ENCODE assay signal across 21 mouse cellular contexts in genomic region chr11:97530961-97531360, GRCm38 (mm10). TPM values are rescaled to one million over a fixed set of nuclear protein-coding genes. Genes with fewer than 3 reads are reported as not detected.
A peak's percentile ranks its signal among the peaks of the same experiment; 100 is the strongest.
DNase-seq lines count a peak whose midpoint lies in the region; ATAC-seq and TF ChIP-seq lines count a peak whose summit lies in the region.
"Had no signal": no experiment of that assay in that cellular context is flagged by ENCODE, and none has a peak within 500 bp of the region (broad histone marks: within the 10 kb centered on the region; RNA-seq: fewer than 3 reads in every experiment).

No protein-coding gene starts in this region.

- no peaks in the 10 kb centered on the region for H3K9me3 ChIP-seq in forebrain, embryonic 15.5 days
- no peaks in the 10 kb centered on the region for H3K9me3 ChIP-seq in forebrain, postnatal 0 days (ENCODE audit: low read length)
- no peaks in the 10 kb centered on the region for H3K9me3 ChIP-seq in heart, embryonic 10.5 days
- H3K9me3 ChIP-seq: limb, embryonic 10.5 days; stomach, embryonic 15.5 days had no signal

- TF ChIP-seq CTCF in forebrain, postnatal 0 days (IDR thresholded peaks at IDR 0.05; ENCODE audit: low read depth), result no peak

- ATAC-seq in forebrain, embryonic 15.5 days (replicated peaks), result no peak
- ATAC-seq in forebrain, postnatal 0 days, result no peak

- peaks cover 28% of the 10 kb centered on the region for H3K36me3 ChIP-seq in forebrain, embryonic 15.5 days
- H3K36me3 ChIP-seq in forebrain, postnatal 0 days (ENCODE audit: insufficient read depth), result peaks cover 58% of the 10 kb centered on the region
- no peaks in the 10 kb centered on the region for H3K36me3 ChIP-seq in heart, embryonic 10.5 days
- H3K36me3 ChIP-seq: limb, embryonic 10.5 days; stomach, embryonic 15.5 days had no signal

- DNase-seq in cerebellum, adult 11-12 months, result peak; percentile 55
- DNase-seq in cerebellum, adult 9-11 months, result no peak
- no peak for DNase-seq in forebrain, postnatal 0 days
- DNase-seq in left cerebral cortex, postnatal 4 days, result peak; percentile 42
- DNase-seq in left cerebral cortex, adult 11 months (ENCODE audit: low spot score), result no peak
- DNase-seq in MN1 (ENCODE audit: low spot score), result peak; percentile 16
- no peak for DNase-seq in heart, embryonic 10.5 days (ENCODE audit: low spot score)

- 0 out of 2 replicates have a peak overlapping the region, but pooled peaks have one; percentile 5 for H3K9ac ChIP-seq in forebrain, embryonic 15.5 days (replicated peaks)
- H3K9ac ChIP-seq in forebrain, postnatal 0 days, result no peak overlapping the region; the same call in 1 of the 2 replicates
- H3K9ac ChIP-seq: stomach, embryonic 15.5 days had no signal

- H3K4me1 ChIP-seq in forebrain, embryonic 15.5 days, result peaks cover 32% of the 10 kb centered on the region
- H3K4me1 ChIP-seq in forebrain, postnatal 0 days (ENCODE audit: insufficient read depth), result no peaks in the 10 kb centered on the region
- H3K4me1 ChIP-seq in heart, embryonic 10.5 days, result peaks cover 30% of the 10 kb centered on the region

- H3K4me2 ChIP-seq in forebrain, embryonic 15.5 days (replicated peaks), result no peak overlapping the region
- H3K4me2 ChIP-seq in forebrain, postnatal 0 days (ENCODE audit: low read depth), result no peak overlapping the region

- intact Hi-C loops in left cerebral cortex, postnatal 4 days (cut with DNase I), result loop anchor here (5.0 to 10.0 kb wide), 2 partner anchors 91 to 154 kb away; partner anchors contain the start of gene Cisd3

- no peak overlapping the region for H3K4me3 ChIP-seq in forebrain, embryonic 15.5 days
- no peak overlapping the region for H3K4me3 ChIP-seq in forebrain, postnatal 0 days (ENCODE audit: low read depth, low read length)
- no peak overlapping the region for H3K4me3 ChIP-seq in heart, embryonic 10.5 days
- H3K4me3 ChIP-seq: heart, adult 2 months had no signal

- WGBS in forebrain, embryonic 15.5 days, result 52% methylated on average over 5 of the region's 5 CpGs
- WGBS in forebrain, postnatal 0 days, result 58% methylated on average over 5 of the region's 5 CpGs
- 47% methylated on average over 5 of the region's 5 CpGs for WGBS in heart, embryonic 10.5 days

- no peak overlapping the region for H3K27ac ChIP-seq in forebrain, embryonic 15.5 days (replicated peaks)
- H3K27ac ChIP-seq in forebrain, postnatal 0 days (ENCODE audit: low read depth, low read length), result no peak overlapping the region
- H3K27ac ChIP-seq in heart, embryonic 10.5 days, result no peak overlapping the region
- H3K27ac ChIP-seq: heart, adult 2 months; stomach, embryonic 15.5 days had no signal

- H3K27me3 ChIP-seq in forebrain, embryonic 15.5 days, result peaks cover 31% of the 10 kb centered on the region
- peaks cover under 1% of the 10 kb centered on the region; the same call in 1 of the 2 replicates for H3K27me3 ChIP-seq in forebrain, postnatal 0 days (ENCODE audit: insufficient read depth, low read length)
- peaks cover 83% of the 10 kb centered on the region for H3K27me3 ChIP-seq in heart, embryonic 10.5 days (ENCODE audit: insufficient read depth, poor library complexity, severe bottlenecking)

RNA-seq across cellular contexts. Expression of gene 4933428G20Rik, which starts 30.8 kb away (rescaled TPM):
- polyA plus RNA-seq in forebrain, embryonic 15.5 days (2015; fragmentation: Nextera tagmentation; extraction: Ambion mirVana), result 1.0 and 1.1 TPM in 2 replicates
- total RNA-seq in forebrain, postnatal 0 days (2014; rRNA removed), result 0.38 TPM in 1 of 2 replicates, not detected in the other
- polyA plus RNA-seq in forebrain, postnatal 0 days (2015; fragmentation: Nextera tagmentation; extraction: Ambion mirVana), result 0.25 TPM in 1 of 2 replicates, not detected in the other
- under 1 TPM in 1 of 2 experiments, not detected in 1; 0.26 TPM for total RNA-seq in left cerebral cortex, postnatal 4 days (2021)
- 1.3 TPM in 2 replicates for polyA plus RNA-seq in heart, embryonic 10.5 days (2016; fragmentation: Nextera tagmentation; extraction: Ambion mirVana)
- total RNA-seq: adrenal gland, postnatal 14 days; common myeloid progenitor, adult 5-6 weeks; gastrocnemius, adult 18-20 months; gastrocnemius, postnatal 36 days; heart, adult 2 months; heart, postnatal 25 days; left cerebral cortex, adult 8-10 months; liver, adult 2 months; megakaryocyte-erythroid progenitor cell, adult 5-6 weeks had no signal
- polyA plus RNA-seq: heart, adult 2 months; heart, embryonic 14.5 days; liver, adult 2 months had no signal

RNA-seq across cellular contexts. Expression of gene Srcin1, which starts 45.0 kb away (rescaled TPM):
- 10.8 and 11.6 TPM in 2 replicates for polyA plus RNA-seq in forebrain, embryonic 15.5 days (2015; fragmentation: Nextera tagmentation; extraction: Ambion mirVana)
- total RNA-seq in forebrain, postnatal 0 days (2014; rRNA removed), result 50.1 and 70.7 TPM in 2 replicates
- 8.9 and 12.0 TPM in 2 replicates for polyA plus RNA-seq in forebrain, postnatal 0 days (2015; fragmentation: Nextera tagmentation; extraction: Ambion mirVana)
- total RNA-seq in left cerebral cortex, postnatal 4 days (2021), result 100 to 1,000 TPM; 163 to 177 TPM
- 0.05 and 0.14 TPM in 2 replicates for polyA plus RNA-seq in heart, embryonic 10.5 days (2016; fragmentation: Nextera tagmentation; extraction: Ambion mirVana)
- total RNA-seq: common myeloid progenitor, adult 5-6 weeks; megakaryocyte-erythroid progenitor cell, adult 5-6 weeks had no signal
- polyA plus RNA-seq: liver, embryonic 16.5 days had no signal

Comparison
In these comparisons a context has a peak if more than half of its experiments do, and no peak if none do; other contexts are left out.
1. DNase-seq: peak in cerebellum, adult 11-12 months (single experiment), left cerebral cortex, postnatal 4 days (single experiment) and MN1 (single experiment); none in cerebellum, adult 9-11 months (single experiment), forebrain, postnatal 0 days (single experiment), left cerebral cortex, adult 11 months (single experiment) and heart, embryonic 10.5 days (single experiment).